Mouse (Mus musculus): ENCODE measurements around the gene Csta1.

DNA sequence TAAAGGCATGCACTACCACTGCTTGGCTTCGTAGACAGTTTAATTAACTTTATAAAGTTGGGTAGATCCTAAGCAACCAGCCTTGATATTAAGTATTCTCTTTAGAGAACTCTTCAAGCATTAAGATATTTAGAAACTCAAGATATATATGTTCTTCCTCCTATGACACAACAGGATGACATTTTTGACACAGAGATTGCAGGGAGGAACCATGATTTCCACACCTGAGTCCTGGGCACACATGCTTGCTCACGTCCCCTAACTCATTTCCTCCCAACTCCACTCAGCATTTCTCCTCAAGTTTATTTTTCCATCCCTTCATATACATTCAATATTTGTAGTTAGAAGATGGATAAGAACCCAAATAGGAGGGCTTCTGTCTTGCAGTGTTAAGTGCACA, 48.9 kb upstream of the Csta1 start:
- TF ChIP-seq CTCF (IDR thresholded peaks at IDR 0.05 in 2 of 3, conservative IDR thresholded peaks at IDR 0.05 in 1 of 3; ENCODE audit: control insufficient read depth in 1 of 3, insufficient read depth in 1 of 3, low read depth in 2 of 3, low read length in 3 of 3, poor library complexity in 1 of 3, severe bottlenecking in 1 of 3) = no peak
- TF ChIP-seq POLR2A (IDR thresholded peaks at IDR 0.05; ENCODE audit: control insufficient read depth in 1 of 2, insufficient read depth in 1 of 2, low read depth in 1 of 2, low read length in 2 of 2, poor library complexity in 1 of 2) = no peak
- TF ChIP-seq GABPA (IDR thresholded peaks at IDR 0.05; ENCODE audit: low read depth, low read length) = no peak
- TF ChIP-seq MXI1 (IDR thresholded peaks at IDR 0.05; ENCODE audit: low read depth, low read length) = no peak
- TF ChIP-seq TCF12 (IDR thresholded peaks at IDR 0.05; ENCODE audit: low read depth, low read length) = no peak
- TF ChIP-seq USF1 (IDR thresholded peaks at IDR 0.05; ENCODE audit: low read depth, low read length) = no peak
- no peak for TF ChIP-seq CHD2 (IDR thresholded peaks at IDR 0.05; ENCODE audit: low read length)
- no peak for TF ChIP-seq EP300 (IDR thresholded peaks at IDR 0.05; ENCODE audit: low read depth in 1 of 2, low read length in 2 of 2)
- TF ChIP-seq MYC (IDR thresholded peaks at IDR 0.05; ENCODE audit: low read depth, low read length) = no peak
- no peak for TF ChIP-seq GATA1 (IDR thresholded peaks at IDR 0.05; ENCODE audit: low read depth, low read length)
- TF ChIP-seq RCOR1 (IDR thresholded peaks at IDR 0.05; ENCODE audit: low read depth, low read length) = no peak
- TF ChIP-seq SIN3A (IDR thresholded peaks at IDR 0.05; ENCODE audit: low read length) = no peak
- TF ChIP-seq RAD21 (IDR thresholded peaks at IDR 0.05; ENCODE audit: low read depth, low read length) = no peak
